Mouse (Mus musculus) intestine, postnatal 0 days (tissue): ENCODE results near the gene 5730480H06Rik. TPM values are rescaled to one million over a fixed set of nuclear protein-coding genes. Genes with fewer than 3 reads are reported as not detected.

ENCODE experiments used
- ATAC-seq: fragments of 200-750 bp; cut with Nextera tagmentation; 2 replicates; pipeline ENCODE4 v1.8.0; 2017; ENCODE audit warnings: mild to moderate bottlenecking, moderate TSS enrichment, moderate library complexity
- H3K27ac ChIP-seq: fragments of 300-500 bp; sonication (generic); 2 replicates; pipeline ENCODE4 v1.5.1; 2014; ENCODE audit warnings: mild to moderate bottlenecking, low read depth, low read length, moderate library complexity
- H3K27me3 ChIP-seq: fragments of 300-500 bp; sonication (generic); replicated peaks from 2 replicates; pipeline ENCODE4 v1.6.1; 2014; ENCODE audit warnings: low read length, mixed read lengths; ENCODE audit not compliant: control insufficient read depth, insufficient read depth
- H3K36me3 ChIP-seq: fragments of 300-500 bp; sonication (generic); 2 replicates; pipeline ENCODE4 v1.6.1; 2014; ENCODE audit warnings: mild to moderate bottlenecking, moderate library complexity; ENCODE audit not compliant: control insufficient read depth, insufficient read depth
- H3K4me1 ChIP-seq: fragments of 300-500 bp; sonication (generic); replicated peaks from 2 replicates; pipeline ENCODE4 v1.6.1; 2014; ENCODE audit warnings: antibody characterized with exemption, low read length, mixed read lengths; ENCODE audit not compliant: control insufficient read depth, insufficient read depth
- H3K4me2 ChIP-seq: fragments of 300-500 bp; sonication (generic); replicated peaks from 2 replicates; pipeline ENCODE4 v1.6.1; 2014; ENCODE audit warnings: low read depth, mild to moderate bottlenecking, moderate library complexity
- H3K4me3 ChIP-seq: fragments of 300-500 bp; sonication (generic); 2 replicates; pipeline ENCODE4 v1.5.1; 2014; ENCODE audit warnings: low read depth, low read length
- H3K9ac ChIP-seq: fragments of 300-500 bp; sonication (generic); 2 replicates; pipeline ENCODE4 v1.6.1; 2014; ENCODE audit warnings: mild to moderate bottlenecking, low read depth, low read length
- H3K9me3 ChIP-seq: fragments of 300-500 bp; sonication (generic); 2 replicates; pipeline ENCODE4 v1.6.1; 2016; ENCODE audit warnings: mixed run types; ENCODE audit not compliant: control insufficient read depth
- CTCF ChIP-seq: sonication (generic); IDR thresholded peaks from 2 replicates; pipeline ENCODE4 v1.5.1; 2016; ENCODE audit warnings: low read depth, mild to moderate bottlenecking, control low read depth, antibody characterized with exemption, moderate library complexity
- WGBS: fragments of 180-500 bp; shearing (Covaris S2); extraction: QIAGEN DNeasy Blood & Tissue Kit; methylation state at CpG from one replicate; pipeline ENCODE4 v1.1.7; 2014; 5-methylcytosine and 5-hydroxymethylcytosine counted together
- polyA plus RNA-seq: library from polyadenylated mRNA; unstranded; fragments of >200 nt; fragmentation: Nextera tagmentation; extraction: Ambion mirVana; gene quantifications from 2 replicates; pipeline ENCODE4 v1.2.1, GENCODE M21; 2015

The 5730480H06Rik gene
- polyA plus RNA-seq, 1 experiment from 2014 or later = 11.9 TPM

GRCm38 (mm10) chr5:48349309-48349708, 21.6 kb downstream of the 5730480H06Rik start:
- no peak for ATAC-seq
- Histone ChIP-seq H3K36me3 (no peaks in the 10 kb centered on the region), H3K9ac (no peak overlapping the region), H3K27ac (no peak overlapping the region), H3K4me3 (no peak overlapping the region), H3K27me3 (no peaks in the 10 kb centered on the region), H3K9me3 (no peaks in the 10 kb centered on the region), H3K4me1 (no peaks in the 10 kb centered on the region), H3K4me2 (no peak overlapping the region)
- WGBS = 91% methylated on average over 1 of the region's 1 CpGs
- no peak for TF ChIP-seq CTCF

DNA sequence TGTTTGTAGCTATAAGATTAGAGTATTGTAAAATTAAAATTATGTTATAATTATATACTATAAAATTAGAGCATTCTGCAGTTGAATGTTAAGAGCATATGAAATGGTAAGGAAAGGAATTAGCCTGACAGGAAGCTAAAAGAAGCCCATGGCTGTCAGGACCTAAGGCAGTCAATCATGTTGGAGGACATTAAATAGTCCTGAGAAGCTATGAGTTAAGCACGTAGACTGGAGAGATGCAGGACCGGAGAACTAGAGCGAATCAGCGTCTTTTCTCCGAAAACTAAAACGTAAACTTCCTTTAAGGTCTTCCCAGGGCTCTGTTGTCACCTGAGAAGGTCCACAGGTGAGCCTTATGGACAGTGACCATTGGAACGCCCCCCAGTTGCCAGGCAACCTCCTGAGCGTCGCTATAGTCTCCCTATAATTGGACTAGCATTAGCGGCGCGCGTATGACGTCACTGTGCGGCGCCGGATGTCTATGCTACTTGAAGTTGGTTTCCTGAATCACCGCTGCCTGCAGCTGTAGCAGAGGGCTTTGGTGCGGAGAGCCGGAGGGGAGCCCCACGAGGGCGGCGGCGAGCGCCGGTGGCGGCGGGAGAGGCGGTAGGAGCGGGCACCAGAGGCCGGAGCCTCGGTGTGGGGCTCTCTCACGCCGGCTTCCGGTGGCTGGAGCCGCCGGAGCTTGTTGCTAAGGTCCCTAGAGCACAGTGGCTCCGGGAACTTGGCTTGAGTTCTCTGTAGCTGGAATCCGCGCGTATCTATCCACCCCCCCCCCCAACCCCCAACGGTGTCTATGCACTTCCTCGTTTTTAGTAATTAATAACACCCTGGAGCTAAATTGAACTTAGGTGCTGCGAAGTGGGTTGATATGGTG, 44.4 kb downstream of the 5730480H06Rik start:
- WGBS = under 1% methylated on average over 44 of the region's 44 CpGs
- H3K4me3 ChIP-seq = peak overlapping the region; percentile 77
- peaks cover 25% of the 10 kb centered on the region for H3K36me3 ChIP-seq
- peak overlapping the region; percentile 71 for H3K4me2 ChIP-seq
- H3K27ac ChIP-seq = peak overlapping the region; percentile 31; the same call in 1 of the 2 replicates
- H3K9ac ChIP-seq = peak overlapping the region; percentile 63
- TF ChIP-seq CTCF = no peak
- H3K9me3 ChIP-seq = no peaks in the 10 kb centered on the region
- no peaks in the 10 kb centered on the region for H3K27me3 ChIP-seq
- 0 out of 2 replicates have a peak, but pooled peaks cover 7% of the 10 kb centered on the region for H3K4me1 ChIP-seq
- peak; percentile 100 for ATAC-seq

GRCm38 (mm10) chr5:48402497-48402896, 74.7 kb downstream of the 5730480H06Rik start:
- Histone ChIP-seq H3K4me3 (no peak overlapping the region), H3K9ac (no peak overlapping the region), H3K36me3 (peaks cover 8% of the 10 kb centered on the region), H3K27ac (no peak overlapping the region), H3K27me3 (no peaks in the 10 kb centered on the region), H3K9me3 (no peaks in the 10 kb centered on the region), H3K4me1 (no peaks in the 10 kb centered on the region), H3K4me2 (no peak overlapping the region)
- 70% methylated on average over 3 of the region's 3 CpGs for WGBS
- ATAC-seq = no peak
- no peak for TF ChIP-seq CTCF

DNA sequence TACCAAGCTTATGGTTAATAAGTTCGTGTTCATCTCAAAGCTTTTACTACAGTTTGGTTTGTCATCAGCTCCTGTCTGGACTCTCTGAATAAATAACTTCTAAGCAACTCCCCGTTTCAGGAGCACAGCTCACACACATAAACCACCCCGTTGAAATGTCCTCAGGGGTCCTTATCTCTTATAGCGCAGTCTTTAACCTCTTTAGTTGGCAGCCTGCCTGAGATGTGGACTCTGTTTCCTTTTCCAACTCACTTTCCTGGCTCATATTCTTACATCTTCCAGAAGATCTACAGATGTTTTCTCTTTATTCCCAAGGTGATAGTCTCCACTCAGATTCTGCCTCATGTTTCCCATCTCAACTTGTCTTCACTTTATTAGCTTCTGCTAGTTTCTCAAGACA, 80.5 kb downstream of the 5730480H06Rik start:
- no peaks in the 10 kb centered on the region for H3K27me3 ChIP-seq
- no peak overlapping the region for H3K4me3 ChIP-seq
- ATAC-seq = no peak

DNA sequence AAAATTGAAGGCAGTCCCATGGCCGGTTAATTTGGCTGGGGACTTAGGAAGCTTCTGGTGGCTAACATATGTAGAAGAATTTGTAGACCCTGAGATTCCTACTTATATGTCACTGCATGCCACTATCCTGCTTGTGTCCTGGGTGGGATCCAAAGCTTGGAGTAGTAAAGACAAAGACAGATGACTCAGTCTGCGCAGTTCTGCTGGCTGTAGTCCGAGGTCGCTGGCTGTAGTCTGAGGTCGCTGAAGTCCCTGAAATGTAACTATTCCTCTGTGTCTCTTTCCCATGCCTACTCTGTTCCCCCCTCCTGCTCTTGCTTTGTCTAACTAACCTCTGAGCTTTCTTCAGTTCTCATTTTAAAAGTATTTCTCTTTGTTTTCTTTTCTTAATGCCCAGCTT, 82.6 kb downstream of the 5730480H06Rik start:
- TF ChIP-seq CTCF = no peak
- no peak for ATAC-seq
- 81% methylated on average over 5 of the region's 5 CpGs for WGBS
- Histone ChIP-seq H3K4me3 (no peak overlapping the region), H3K27me3 (no peaks in the 10 kb centered on the region), H3K4me2 (no peak overlapping the region), H3K27ac (no peak overlapping the region), H3K4me1 (no peaks in the 10 kb centered on the region), H3K9me3 (no peaks in the 10 kb centered on the region), H3K9ac (no peak overlapping the region), H3K36me3 (no peaks in the 10 kb centered on the region)

More for the DNA sequence above, 80.5 kb downstream of the 5730480H06Rik start:
- Histone ChIP-seq H3K9me3 (no peaks in the 10 kb centered on the region), H3K9ac (no peak overlapping the region), H3K27ac (no peak overlapping the region), H3K4me2 (no peak overlapping the region), H3K4me1 (no peaks in the 10 kb centered on the region), H3K36me3 (peaks cover 8% of the 10 kb centered on the region)
- no peak for TF ChIP-seq CTCF
- WGBS = 54% methylated on average over 4 of the region's 4 CpGs

DNA sequence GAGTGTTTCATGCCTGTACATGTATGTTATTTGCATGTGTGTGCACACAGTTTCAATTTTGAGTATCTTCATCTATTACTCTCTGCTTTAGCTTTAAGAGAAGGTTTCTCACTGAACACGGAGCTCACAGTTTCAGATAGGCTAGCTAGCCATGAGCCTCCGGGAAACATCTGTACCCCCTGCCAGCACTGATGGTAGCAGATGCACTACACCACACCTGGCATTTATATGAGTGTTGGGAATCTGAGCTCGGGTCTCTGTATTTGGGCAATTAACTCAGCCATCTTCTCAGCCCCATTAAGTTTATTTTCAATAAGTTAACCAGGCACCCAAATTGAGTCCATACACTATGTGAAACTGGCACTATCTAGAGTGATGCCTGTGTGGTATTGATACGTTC, 83.7 kb downstream of the 5730480H06Rik start:
- H3K4me3 ChIP-seq = no peak overlapping the region
- ATAC-seq = no peak
- no peaks in the 10 kb centered on the region for H3K36me3 ChIP-seq
- H3K9me3 ChIP-seq = no peaks in the 10 kb centered on the region
- TF ChIP-seq CTCF = no peak
- WGBS = 88% methylated on average over 4 of the region's 4 CpGs
- H3K27ac ChIP-seq = no peak overlapping the region
- H3K4me1 ChIP-seq = no peaks in the 10 kb centered on the region
- no peak overlapping the region for H3K9ac ChIP-seq
- no peak overlapping the region for H3K4me2 ChIP-seq
- H3K27me3 ChIP-seq = no peaks in the 10 kb centered on the region
